ENCODE assay signal across 14 mouse cellular contexts in the genomic region with DNA sequence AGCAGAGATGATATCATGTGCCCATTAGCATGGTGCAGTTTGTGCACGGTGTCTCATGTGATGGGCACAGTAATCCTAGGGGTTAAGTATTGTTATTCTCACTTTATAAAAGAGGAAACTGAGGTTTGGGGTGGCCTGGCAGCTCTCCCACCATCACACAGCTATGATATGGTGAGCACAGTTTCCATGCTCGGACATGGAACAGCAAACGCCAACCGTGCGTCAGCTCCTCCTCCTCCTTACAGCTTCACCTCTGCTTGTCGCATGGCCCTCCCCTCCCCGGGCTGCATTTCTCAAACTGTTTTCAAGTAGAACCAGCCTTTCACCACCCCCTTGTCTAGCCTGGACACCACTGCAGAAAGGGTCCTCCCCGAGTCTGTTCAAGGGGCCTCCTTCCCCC. TPM values are rescaled to one million over a fixed set of nuclear protein-coding genes. Genes with fewer than 3 reads are reported as not detected.
DNase-seq lines count a peak whose midpoint lies in the region; ATAC-seq and TF ChIP-seq lines count a peak whose summit lies in the region.
"Had no signal": no experiment of that assay in that cellular context is flagged by ENCODE, and none has a peak within 500 bp of the region (broad histone marks: within the 10 kb centered on the region; RNA-seq: fewer than 3 reads in every experiment).

No protein-coding gene starts in this region.

- no peak overlapping the region for H3K9ac ChIP-seq in forebrain, embryonic 15.5 days (replicated peaks)
- H3K9ac ChIP-seq in forebrain, embryonic 14.5 days (ENCODE audit: low read length), result no peak overlapping the region
- H3K9ac ChIP-seq in hindbrain, embryonic 13.5 days, result peak overlapping the region; percentile 93
- H3K9ac ChIP-seq in midbrain, postnatal 0 days (replicated peaks; ENCODE audit: low read length, poor library complexity, severe bottlenecking), result no peak overlapping the region
- H3K9ac ChIP-seq in stomach, postnatal 0 days (ENCODE audit: low read length), result no peak overlapping the region
- H3K9ac ChIP-seq: embryonic facial prominence, embryonic 15.5 days; liver, embryonic 14.5 days had no signal

- WGBS in forebrain, embryonic 15.5 days, result 84% methylated on average over 8 of the region's 8 CpGs
- WGBS in forebrain, embryonic 14.5 days, result 88% methylated on average over 8 of the region's 8 CpGs
- 79% methylated on average over 8 of the region's 8 CpGs for WGBS in hindbrain, embryonic 13.5 days
- 78% methylated on average over 8 of the region's 8 CpGs for WGBS in midbrain, postnatal 0 days
- 75% methylated on average over 8 of the region's 8 CpGs for WGBS in stomach, postnatal 0 days

- no peaks in the 10 kb centered on the region for H3K36me3 ChIP-seq in forebrain, embryonic 15.5 days
- no peaks in the 10 kb centered on the region for H3K36me3 ChIP-seq in forebrain, embryonic 14.5 days (ENCODE audit: control insufficient read depth, insufficient read depth, low read length)
- peaks cover 15% of the 10 kb centered on the region for H3K36me3 ChIP-seq in hindbrain, embryonic 13.5 days
- H3K36me3 ChIP-seq in midbrain, postnatal 0 days (ENCODE audit: insufficient read depth, low read length), result no peaks in the 10 kb centered on the region
- H3K36me3 ChIP-seq in stomach, postnatal 0 days (ENCODE audit: control insufficient read depth, insufficient read depth, low read length), result no peaks in the 10 kb centered on the region
- H3K36me3 ChIP-seq: embryonic facial prominence, embryonic 15.5 days had no signal

- no peak for TF ChIP-seq EP300 in stomach, postnatal 0 days (optimal IDR thresholded peaks at IDR 0.05)

- peak overlapping the region; percentile 7; the same call in 1 of the 2 replicates for H3K4me2 ChIP-seq in forebrain, embryonic 15.5 days (replicated peaks)
- H3K4me2 ChIP-seq in forebrain, embryonic 14.5 days (ENCODE audit: low read length), result no peak overlapping the region
- peak overlapping the region; percentile 89 for H3K4me2 ChIP-seq in hindbrain, embryonic 13.5 days
- H3K4me2 ChIP-seq in midbrain, postnatal 0 days (ENCODE audit: low read depth, low read length, poor library complexity, severe bottlenecking), result peak overlapping the region; percentile 80
- H3K4me2 ChIP-seq in stomach, postnatal 0 days (replicated peaks; ENCODE audit: low read depth), result no peak overlapping the region
- H3K4me2 ChIP-seq: embryonic facial prominence, embryonic 15.5 days had no signal

- ATAC-seq in forebrain, embryonic 15.5 days (replicated peaks), result no peak
- ATAC-seq in forebrain, embryonic 14.5 days, result no peak
- peak; percentile 57 for ATAC-seq in common myeloid progenitor, adult 5-6 weeks (replicated peaks; ENCODE audit: low read depth, poor library complexity, severe bottlenecking)
- ATAC-seq in hindbrain, embryonic 13.5 days (ENCODE audit: low FRiP score), result no peak
- no peak for ATAC-seq in midbrain, postnatal 0 days (ENCODE audit: low FRiP score)
- no peak for ATAC-seq in stomach, postnatal 0 days (ENCODE audit: low FRiP score, low TSS enrichment)
- ATAC-seq: lung, postnatal 0 days had no signal

- TF ChIP-seq CTCF in midbrain, postnatal 0 days (IDR thresholded peaks at IDR 0.05), result no peak
- TF ChIP-seq CTCF in stomach, postnatal 0 days (IDR thresholded peaks at IDR 0.05; ENCODE audit: low read depth), result no peak

- H3K27me3 ChIP-seq in forebrain, embryonic 15.5 days, result no peaks in the 10 kb centered on the region
- no peaks in the 10 kb centered on the region for H3K27me3 ChIP-seq in forebrain, embryonic 14.5 days (replicated peaks; ENCODE audit: control insufficient read depth, insufficient read depth, low read length)
- H3K27me3 ChIP-seq in hindbrain, embryonic 13.5 days, result no peaks in the 10 kb centered on the region
- H3K27me3 ChIP-seq in midbrain, postnatal 0 days (ENCODE audit: insufficient read depth, low read length), result no peaks in the 10 kb centered on the region
- H3K27me3 ChIP-seq in stomach, postnatal 0 days (ENCODE audit: control insufficient read depth, insufficient read depth, low read length), result no peaks in the 10 kb centered on the region

- no peaks in the 10 kb centered on the region for H3K9me3 ChIP-seq in forebrain, embryonic 15.5 days
- no peaks in the 10 kb centered on the region for H3K9me3 ChIP-seq in forebrain, embryonic 14.5 days (replicated peaks; ENCODE audit: control insufficient read depth, low read length)
- no peaks in the 10 kb centered on the region for H3K9me3 ChIP-seq in hindbrain, embryonic 13.5 days
- H3K9me3 ChIP-seq in midbrain, postnatal 0 days (ENCODE audit: low read length), result no peaks in the 10 kb centered on the region
- H3K9me3 ChIP-seq in stomach, postnatal 0 days (ENCODE audit: control insufficient read depth, low read length), result no peaks in the 10 kb centered on the region
- H3K9me3 ChIP-seq: embryonic facial prominence, embryonic 15.5 days had no signal

- H3K4me1 ChIP-seq in forebrain, embryonic 15.5 days, result peaks cover 56% of the 10 kb centered on the region
- H3K4me1 ChIP-seq in forebrain, embryonic 14.5 days (ENCODE audit: control insufficient read depth, insufficient read depth, low read length), result peaks cover 14% of the 10 kb centered on the region
- H3K4me1 ChIP-seq in hindbrain, embryonic 13.5 days (replicated peaks), result peaks cover 73% of the 10 kb centered on the region
- peaks cover 18% of the 10 kb centered on the region; the same call in 1 of the 2 replicates for H3K4me1 ChIP-seq in midbrain, postnatal 0 days (ENCODE audit: insufficient read depth, low read length)
- H3K4me1 ChIP-seq in stomach, postnatal 0 days (replicated peaks; ENCODE audit: control insufficient read depth, insufficient read depth), result no peaks in the 10 kb centered on the region; the same call in 1 of the 2 replicates

- no peak overlapping the region for H3K4me3 ChIP-seq in forebrain, embryonic 15.5 days
- H3K4me3 ChIP-seq in forebrain, embryonic 14.5 days (ENCODE audit: low read depth, low read length), result no peak overlapping the region
- H3K4me3 ChIP-seq in hindbrain, embryonic 13.5 days, result peak overlapping the region; percentile 70
- peak overlapping the region; percentile 13; the same call in 1 of the 2 replicates for H3K4me3 ChIP-seq in midbrain, postnatal 0 days (ENCODE audit: low read depth, low read length)
- no peak overlapping the region for H3K4me3 ChIP-seq in stomach, postnatal 0 days (ENCODE audit: low read depth, low read length)
- H3K4me3 ChIP-seq: embryonic facial prominence, embryonic 15.5 days had no signal

- no peak overlapping the region for H3K27ac ChIP-seq in forebrain, embryonic 15.5 days (replicated peaks)
- no peak overlapping the region for H3K27ac ChIP-seq in forebrain, embryonic 14.5 days (ENCODE audit: low read depth, low read length)
- no peak overlapping the region for H3K27ac ChIP-seq in hindbrain, embryonic 13.5 days
- H3K27ac ChIP-seq in midbrain, postnatal 0 days (ENCODE audit: low read depth, low read length), result no peak overlapping the region
- H3K27ac ChIP-seq in stomach, postnatal 0 days (replicated peaks), result no peak overlapping the region
- H3K27ac ChIP-seq: embryonic facial prominence, embryonic 15.5 days; liver, embryonic 14.5 days had no signal

- no peak for DNase-seq in forebrain, embryonic 14.5 days (ENCODE audit: low spot score)
- DNase-seq in midbrain, postnatal 0 days (ENCODE audit: low spot score), result no peak
- DNase-seq in ovary, postnatal 10 days (ENCODE audit: low spot score), result no peak
- DNase-seq in lung, postnatal 10 days, result no peak
- DNase-seq in stomach, postnatal 0 days (ENCODE audit: low spot score), result no peak
- DNase-seq: cerebellum, adult 11 months; kidney, adult 8-10 months; right cerebral cortex, postnatal 25 days had no signal

RNA-seq across cellular contexts. Expression of a gene that starts 4.7 kb away (rescaled TPM):
- 76.4 and 80.6 TPM in 2 replicates for polyA plus RNA-seq in forebrain, embryonic 15.5 days (2015; fragmentation: Nextera tagmentation; extraction: Ambion mirVana)
- 47.6 and 68.8 TPM in 2 replicates for polyA plus RNA-seq in forebrain, embryonic 14.5 days (2014; fragmentation: Nextera tagmentation; extraction: Ambion mirVana)
- 0.23 and 0.34 TPM in 2 replicates for total RNA-seq in common myeloid progenitor, adult 5-6 weeks (2017)
- polyA plus RNA-seq in hindbrain, embryonic 13.5 days (2015; fragmentation: Nextera tagmentation; extraction: Ambion mirVana), result 86.3 and 88.5 TPM in 2 replicates
- 244 and 249 TPM in 2 replicates for total RNA-seq in midbrain, postnatal 0 days (2014; rRNA removed)
- polyA plus RNA-seq in midbrain, postnatal 0 days (2015; fragmentation: Nextera tagmentation; extraction: Ambion mirVana), result 102 and 103 TPM in 2 replicates
- 2.2 and 2.3 TPM in 2 replicates for polyA plus RNA-seq in stomach, postnatal 0 days (2015; fragmentation: Nextera tagmentation; extraction: Ambion mirVana)

RNA-seq across cellular contexts. Expression of a gene that starts 7.7 kb away (rescaled TPM):
- polyA plus RNA-seq in forebrain, embryonic 15.5 days (2015; fragmentation: Nextera tagmentation; extraction: Ambion mirVana), result 320 and 321 TPM in 2 replicates
- polyA plus RNA-seq in forebrain, embryonic 14.5 days (2014; fragmentation: Nextera tagmentation; extraction: Ambion mirVana), result 286 and 300 TPM in 2 replicates
- total RNA-seq in common myeloid progenitor, adult 5-6 weeks (2017), result 88.5 and 108 TPM in 2 replicates
- polyA plus RNA-seq in hindbrain, embryonic 13.5 days (2015; fragmentation: Nextera tagmentation; extraction: Ambion mirVana), result 308 and 330 TPM in 2 replicates
- total RNA-seq in midbrain, postnatal 0 days (2014; rRNA removed), result 274 and 309 TPM in 2 replicates
- 318 and 345 TPM in 2 replicates for polyA plus RNA-seq in midbrain, postnatal 0 days (2015; fragmentation: Nextera tagmentation; extraction: Ambion mirVana)
- polyA plus RNA-seq in stomach, postnatal 0 days (2015; fragmentation: Nextera tagmentation; extraction: Ambion mirVana), result 134 and 147 TPM in 2 replicates

RNA-seq across cellular contexts. Expression of a gene that starts 30.3 kb away (rescaled TPM):
- polyA plus RNA-seq in forebrain, embryonic 15.5 days (2015; fragmentation: Nextera tagmentation; extraction: Ambion mirVana), result 17.4 and 17.5 TPM in 2 replicates
- polyA plus RNA-seq in forebrain, embryonic 14.5 days (2014; fragmentation: Nextera tagmentation; extraction: Ambion mirVana), result 8.4 and 11.2 TPM in 2 replicates
- 5.2 and 8.7 TPM in 2 replicates for total RNA-seq in common myeloid progenitor, adult 5-6 weeks (2017)
- 12.1 and 16.5 TPM in 2 replicates for polyA plus RNA-seq in hindbrain, embryonic 13.5 days (2015; fragmentation: Nextera tagmentation; extraction: Ambion mirVana)
- total RNA-seq in midbrain, postnatal 0 days (2014; rRNA removed), result 8.2 and 10.0 TPM in 2 replicates
- polyA plus RNA-seq in midbrain, postnatal 0 days (2015; fragmentation: Nextera tagmentation; extraction: Ambion mirVana), result 7.3 and 11.2 TPM in 2 replicates
- 8.5 and 8.9 TPM in 2 replicates for polyA plus RNA-seq in stomach, postnatal 0 days (2015; fragmentation: Nextera tagmentation; extraction: Ambion mirVana)

RNA-seq across cellular contexts. Expression of a gene that starts 47.1 kb away (rescaled TPM):
- 24.9 and 26.1 TPM in 2 replicates for polyA plus RNA-seq in forebrain, embryonic 15.5 days (2015; fragmentation: Nextera tagmentation; extraction: Ambion mirVana)
- 15.3 and 17.4 TPM in 2 replicates for polyA plus RNA-seq in forebrain, embryonic 14.5 days (2014; fragmentation: Nextera tagmentation; extraction: Ambion mirVana)
- total RNA-seq in common myeloid progenitor, adult 5-6 weeks (2017), result 15.7 and 18.7 TPM in 2 replicates
- polyA plus RNA-seq in hindbrain, embryonic 13.5 days (2015; fragmentation: Nextera tagmentation; extraction: Ambion mirVana), result 20.0 and 22.1 TPM in 2 replicates
- 17.0 and 18.3 TPM in 2 replicates for total RNA-seq in midbrain, postnatal 0 days (2014; rRNA removed)
- 14.5 and 15.1 TPM in 2 replicates for polyA plus RNA-seq in midbrain, postnatal 0 days (2015; fragmentation: Nextera tagmentation; extraction: Ambion mirVana)
- 23.2 and 26.0 TPM in 2 replicates for polyA plus RNA-seq in stomach, postnatal 0 days (2015; fragmentation: Nextera tagmentation; extraction: Ambion mirVana)

RNA-seq across cellular contexts. Expression of a gene that starts 53.1 kb away (rescaled TPM):
- 130 and 137 TPM in 2 replicates for polyA plus RNA-seq in forebrain, embryonic 15.5 days (2015; fragmentation: Nextera tagmentation; extraction: Ambion mirVana)
- polyA plus RNA-seq in forebrain, embryonic 14.5 days (2014; fragmentation: Nextera tagmentation; extraction: Ambion mirVana), result 124 and 135 TPM in 2 replicates
- total RNA-seq in common myeloid progenitor, adult 5-6 weeks (2017), result 181 and 187 TPM in 2 replicates
- 116 and 119 TPM in 2 replicates for polyA plus RNA-seq in hindbrain, embryonic 13.5 days (2015; fragmentation: Nextera tagmentation; extraction: Ambion mirVana)
- total RNA-seq in midbrain, postnatal 0 days (2014; rRNA removed), result 62.6 and 84.3 TPM in 2 replicates
- 103 and 112 TPM in 2 replicates for polyA plus RNA-seq in midbrain, postnatal 0 days (2015; fragmentation: Nextera tagmentation; extraction: Ambion mirVana)
- 66.6 and 70.4 TPM in 2 replicates for polyA plus RNA-seq in stomach, postnatal 0 days (2015; fragmentation: Nextera tagmentation; extraction: Ambion mirVana)

Comparison
In these comparisons a context has a peak if more than half of its experiments do, and no peak if none do; other contexts are left out.
1. H3K4me2 ChIP-seq: peak in forebrain, embryonic 15.5 days (single experiment), hindbrain, embryonic 13.5 days (single experiment) and midbrain, postnatal 0 days (single experiment); none in forebrain, embryonic 14.5 days (single experiment) and stomach, postnatal 0 days (single experiment).
2. H3K4me3 ChIP-seq: peak in hindbrain, embryonic 13.5 days (single experiment) and midbrain, postnatal 0 days (single experiment); none in forebrain, embryonic 15.5 days (single experiment), forebrain, embryonic 14.5 days (single experiment) and stomach, postnatal 0 days (single experiment).
3. RNA of a gene that starts 4.7 kb away (polyA plus RNA-seq): 102 to 103 TPM in midbrain, postnatal 0 days, 86.3 to 88.5 TPM in hindbrain, embryonic 13.5 days, 76.4 to 80.6 TPM in forebrain, embryonic 15.5 days and 47.6 to 68.8 TPM in forebrain, embryonic 14.5 days; 2.2 to 2.3 TPM in stomach, postnatal 0 days; every median in the first group is over 10 times any median in the second.